Mouse (Mus musculus) embryonic facial prominence, embryonic 12.5 days (tissue): ENCODE data around the gene Bcam. TPM values are rescaled to one million over a fixed set of nuclear protein-coding genes. Genes with fewer than 3 reads are reported as not detected.

ENCODE experiments used
- ATAC-seq: fragments of 200-750 bp; cut with Nextera tagmentation; 2 replicates; pipeline ENCODE4 v1.8.0; 2017; ENCODE audit not compliant: insufficient number of reproducible peaks, insufficient read depth, low FRiP score, low TSS enrichment
- H3K27ac ChIP-seq: fragments of 300-500 bp; sonication (generic); 2 replicates; pipeline ENCODE4 v1.5.1; 2016; ENCODE audit warnings: mild to moderate bottlenecking
- H3K27me3 ChIP-seq: fragments of 300-500 bp; sonication (generic); 2 replicates; pipeline ENCODE4 v1.6.1; 2016; ENCODE audit warnings: mild to moderate bottlenecking, moderate library complexity
- H3K36me3 ChIP-seq: fragments of 300-500 bp; sonication (generic); 2 replicates; pipeline ENCODE4 v1.6.1; 2016; ENCODE audit warnings: mild to moderate bottlenecking
- H3K4me1 ChIP-seq: fragments of 300-500 bp; sonication (generic); 2 replicates; pipeline ENCODE4 v1.6.1; 2016
- H3K4me2 ChIP-seq: fragments of 300-500 bp; sonication (generic); replicated peaks from 2 replicates; pipeline ENCODE4 v1.6.1; 2016; ENCODE audit warnings: mild to moderate bottlenecking, moderate library complexity
- H3K4me3 ChIP-seq: fragments of 300-500 bp; sonication (generic); 2 replicates; pipeline ENCODE4 v1.5.1; 2016; ENCODE audit warnings: mild to moderate bottlenecking
- H3K9ac ChIP-seq: fragments of 300-500 bp; sonication (generic); 2 replicates; pipeline ENCODE4 v1.6.1; 2016; ENCODE audit warnings: mild to moderate bottlenecking, moderate library complexity
- H3K9me3 ChIP-seq: fragments of 300-500 bp; sonication (generic); 2 replicates; pipeline ENCODE4 v1.6.1; 2016; ENCODE audit warnings: mild to moderate bottlenecking, moderate library complexity
- WGBS: fragments of 180-500 bp; shearing (Covaris S2); methylation state at CpG from one replicate; pipeline ENCODE4 v1.1.7; 2016; 5-methylcytosine and 5-hydroxymethylcytosine counted together
- polyA plus RNA-seq: library from polyadenylated mRNA; unstranded; fragments of >200 nt; fragmentation: Nextera tagmentation; extraction: Ambion mirVana; gene quantifications from 2 replicates; pipeline ENCODE4 v1.2.1, GENCODE M21; 2016

The Bcam gene
- polyA plus RNA-seq, 1 experiment from 2014 or later: 62.3 TPM

DNA sequence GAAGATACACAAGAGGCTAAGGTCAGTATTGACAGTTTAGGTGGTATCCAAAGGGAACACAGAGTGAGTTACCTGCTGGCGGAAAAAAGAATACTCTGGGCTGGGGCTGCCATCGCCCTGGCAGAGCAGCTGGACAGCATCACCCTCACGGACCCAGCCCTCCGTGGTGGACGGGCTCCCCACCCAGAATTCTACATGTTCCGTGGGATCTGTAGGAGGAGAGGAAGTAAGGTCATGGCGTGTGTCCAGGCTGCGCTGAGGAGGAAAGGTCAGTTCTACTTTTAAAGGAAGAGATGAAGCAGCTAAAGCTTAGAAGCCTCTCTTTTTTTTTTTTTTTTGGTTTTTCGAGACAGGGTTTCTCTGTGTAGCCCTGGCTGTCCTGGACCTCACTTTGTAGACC is 6.2 kb downstream of the Bcam start:
- Histone ChIP-seq H3K4me2 (no peak overlapping the region), H3K27ac (no peak overlapping the region), H3K4me3 (no peak overlapping the region), H3K4me1 (peaks cover 11% of the 10 kb centered on the region), H3K36me3 (peaks cover 26% of the 10 kb centered on the region; the same call in 1 of the 2 replicates), H3K9ac (no peak overlapping the region), H3K27me3 (no peaks in the 10 kb centered on the region), H3K9me3 (no peaks in the 10 kb centered on the region)
- no peak for ATAC-seq
- WGBS: 91% methylated on average over 9 of the region's 9 CpGs

DNA sequence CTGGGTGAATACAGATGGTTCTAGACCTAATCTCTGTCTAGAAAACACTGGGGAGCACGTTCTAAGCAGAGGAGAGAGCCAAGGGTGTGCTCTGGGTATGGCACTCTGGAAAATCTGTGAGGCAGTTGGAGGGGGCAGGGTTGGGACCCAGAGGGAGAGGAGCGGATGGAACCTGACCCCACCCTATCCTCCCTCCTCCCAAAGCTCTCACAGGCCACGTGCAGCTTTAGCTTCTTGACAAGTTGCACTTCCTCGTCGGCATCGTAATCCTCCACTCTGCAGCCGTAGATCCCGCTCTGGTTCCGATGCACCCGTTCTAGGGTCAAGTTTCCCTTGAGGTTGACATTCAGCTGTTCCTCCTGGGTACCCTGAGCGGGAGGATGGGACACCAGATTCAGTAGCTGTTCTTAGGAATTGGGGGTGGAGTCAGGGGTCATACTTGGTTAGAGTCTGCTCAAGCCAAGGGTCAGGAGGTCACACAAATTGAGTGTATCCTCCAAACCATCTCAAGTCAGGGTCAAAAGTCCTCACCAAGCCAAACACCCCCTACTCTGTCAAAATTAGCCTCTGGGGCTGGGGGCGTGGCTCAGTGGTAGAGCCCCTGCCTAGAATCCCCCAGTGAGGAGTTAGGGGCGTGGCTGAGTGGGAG is 6.9 kb downstream of the Bcam start:
- no peak overlapping the region for H3K4me3 ChIP-seq
- peaks cover 28% of the 10 kb centered on the region; the same call in 1 of the 2 replicates for H3K36me3 ChIP-seq
- H3K9ac ChIP-seq: no peak overlapping the region
- 0 out of 2 replicates have a peak, but pooled peaks cover 6% of the 10 kb centered on the region for H3K4me1 ChIP-seq
- no peak overlapping the region for H3K4me2 ChIP-seq
- ATAC-seq: no peak
- H3K27ac ChIP-seq: no peak overlapping the region
- 85% methylated on average over 13 of the region's 13 CpGs for WGBS
- H3K27me3 ChIP-seq: no peaks in the 10 kb centered on the region
- no peaks in the 10 kb centered on the region for H3K9me3 ChIP-seq

- Histone ChIP-seq H3K27ac (no peak overlapping the region), H3K4me3 (no peak overlapping the region), H3K9ac (no peak overlapping the region), H3K9me3 (no peaks in the 10 kb centered on the region), H3K27me3 (no peaks in the 10 kb centered on the region), H3K4me2 (no peak overlapping the region), H3K4me1 (no peaks in the 10 kb centered on the region), H3K36me3 (peaks cover 28% of the 10 kb centered on the region; the same call in 1 of the 2 replicates)
- ATAC-seq: no peak
- 81% methylated on average over 11 of the region's 11 CpGs for WGBS
These were observed 8.5 kb downstream of the Bcam start for GRCm38 (mm10) chr7:19762283-19762682.

GRCm38 (mm10) chr7:19760021-19760420 is 10.8 kb downstream of the Bcam start:
- Histone ChIP-seq H3K36me3 (peaks cover 25% of the 10 kb centered on the region; the same call in 1 of the 2 replicates), H3K4me1 (no peaks in the 10 kb centered on the region), H3K9me3 (no peaks in the 10 kb centered on the region), H3K27ac (no peak overlapping the region), H3K4me2 (no peak overlapping the region), H3K27me3 (no peaks in the 10 kb centered on the region), H3K4me3 (no peak overlapping the region), H3K9ac (no peak overlapping the region)
- no peak for ATAC-seq
- 88% methylated on average over 13 of the region's 13 CpGs for WGBS

DNA sequence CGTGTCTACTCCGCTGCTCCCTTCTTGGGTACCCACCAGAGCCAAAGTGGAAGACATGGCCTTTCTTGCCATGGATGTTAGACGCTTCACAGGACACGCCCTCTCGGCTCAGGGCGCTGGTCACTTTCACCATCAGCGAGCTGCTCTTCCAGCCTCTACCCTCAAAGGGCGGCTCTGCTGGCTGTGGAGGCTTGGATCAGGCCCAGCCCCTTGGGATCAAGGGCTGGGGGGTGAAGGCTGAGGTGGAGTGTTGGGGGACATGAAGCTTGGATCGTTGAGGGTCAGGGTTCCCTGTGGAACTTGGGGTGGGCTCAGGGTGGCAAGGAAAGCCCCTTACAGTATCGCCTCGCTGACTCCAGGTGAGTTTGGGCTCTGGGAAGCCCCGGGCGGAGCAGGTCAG is 12.2 kb downstream of the Bcam start:
- Histone ChIP-seq H3K27me3 (no peaks in the 10 kb centered on the region), H3K9me3 (no peaks in the 10 kb centered on the region), H3K27ac (no peak overlapping the region), H3K4me3 (no peak overlapping the region), H3K4me1 (no peaks in the 10 kb centered on the region), H3K4me2 (no peak overlapping the region), H3K36me3 (peaks cover 14% of the 10 kb centered on the region; the same call in 1 of the 2 replicates), H3K9ac (no peak overlapping the region)
- no peak for ATAC-seq
- 90% methylated on average over 13 of the region's 13 CpGs for WGBS

GRCm38 (mm10) chr7:19755851-19756786 is 14.7 kb downstream of the Bcam start:
- Histone ChIP-seq H3K4me1 (no peaks in the 10 kb centered on the region), H3K9me3 (no peaks in the 10 kb centered on the region), H3K9ac (no peak overlapping the region), H3K4me2 (no peak overlapping the region), H3K4me3 (no peak overlapping the region), H3K27ac (no peak overlapping the region), H3K36me3 (peaks cover 9% of the 10 kb centered on the region; the same call in 1 of the 2 replicates), H3K27me3 (no peaks in the 10 kb centered on the region)
- ATAC-seq: no peak
- 73% methylated on average over 23 of the region's 24 CpGs for WGBS

DNA sequence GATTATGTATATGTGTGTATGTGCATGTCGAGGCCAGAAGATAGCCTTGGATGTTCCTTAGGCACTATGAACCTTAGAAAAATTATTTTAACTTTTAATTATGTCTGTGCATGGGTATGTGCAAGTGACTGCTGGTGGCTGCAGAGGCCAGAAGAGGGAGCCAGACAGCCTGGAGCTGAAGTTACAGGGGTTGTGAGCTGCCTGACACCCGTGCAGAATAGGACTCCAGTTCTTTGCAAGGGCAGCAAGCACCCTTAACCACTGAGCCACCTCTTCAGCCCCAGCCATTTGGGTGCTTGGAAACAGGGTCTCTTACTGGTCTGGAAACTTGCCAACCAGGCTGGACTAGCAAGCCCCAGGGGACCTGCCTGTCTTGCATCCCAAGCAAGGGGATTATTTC is 15.8 kb downstream of the Bcam start:
- 87% methylated on average over 2 of the region's 2 CpGs for WGBS
- ATAC-seq: no peak
- no peak overlapping the region for H3K4me3 ChIP-seq
- no peak overlapping the region for H3K9ac ChIP-seq
- H3K4me2 ChIP-seq: no peak overlapping the region
- no peaks in the 10 kb centered on the region for H3K27me3 ChIP-seq
- peaks cover 5% of the 10 kb centered on the region; the same call in 1 of the 2 replicates for H3K4me1 ChIP-seq
- no peaks in the 10 kb centered on the region for H3K9me3 ChIP-seq
- H3K36me3 ChIP-seq: 0 out of 2 replicates have a peak, but pooled peaks cover 6% of the 10 kb centered on the region
- no peak overlapping the region for H3K27ac ChIP-seq

- no peak overlapping the region for H3K4me3 ChIP-seq
- WGBS: 89% methylated on average over 1 of the region's 1 CpGs
- H3K27me3 ChIP-seq: no peaks in the 10 kb centered on the region
- no peak overlapping the region for H3K27ac ChIP-seq
- H3K4me2 ChIP-seq: no peak overlapping the region
- no peak for ATAC-seq
- H3K9ac ChIP-seq: no peak overlapping the region
- no peaks in the 10 kb centered on the region for H3K36me3 ChIP-seq
- no peaks in the 10 kb centered on the region for H3K9me3 ChIP-seq
- H3K4me1 ChIP-seq: peaks cover 5% of the 10 kb centered on the region; the same call in 1 of the 2 replicates
These were observed 16.8 kb downstream of the Bcam start for GRCm38 (mm10) chr7:19754065-19754464.

DNA sequence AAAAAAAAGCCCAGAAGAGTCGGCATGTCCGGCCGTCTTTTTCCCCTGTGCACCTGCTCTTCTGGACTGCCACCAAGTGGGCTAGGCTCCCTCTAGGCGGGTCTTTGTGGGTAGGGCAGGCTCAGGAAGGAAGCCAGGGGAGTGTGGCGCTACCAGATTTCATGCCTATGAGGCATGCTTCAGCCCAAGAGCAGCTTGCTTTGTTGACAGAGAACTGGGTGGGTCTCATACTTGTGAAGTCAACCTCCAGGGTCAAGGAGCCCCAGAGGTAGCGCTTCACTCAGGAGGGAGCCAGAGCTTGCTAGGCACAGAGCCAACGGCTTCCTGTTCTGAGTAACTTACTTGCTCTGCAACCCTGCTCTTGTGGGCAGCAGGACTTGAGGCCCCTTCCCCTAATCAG is 17.2 kb downstream of the Bcam start:
- H3K36me3 ChIP-seq: no peaks in the 10 kb centered on the region
- no peaks in the 10 kb centered on the region for H3K27me3 ChIP-seq
- H3K9ac ChIP-seq: no peak overlapping the region
- H3K27ac ChIP-seq: no peak overlapping the region
- ATAC-seq: no peak
- no peak overlapping the region for H3K4me2 ChIP-seq
- no peak overlapping the region for H3K4me3 ChIP-seq
- WGBS: 82% methylated on average over 7 of the region's 7 CpGs
- no peaks in the 10 kb centered on the region for H3K9me3 ChIP-seq
- H3K4me1 ChIP-seq: peaks cover 6% of the 10 kb centered on the region

DNA sequence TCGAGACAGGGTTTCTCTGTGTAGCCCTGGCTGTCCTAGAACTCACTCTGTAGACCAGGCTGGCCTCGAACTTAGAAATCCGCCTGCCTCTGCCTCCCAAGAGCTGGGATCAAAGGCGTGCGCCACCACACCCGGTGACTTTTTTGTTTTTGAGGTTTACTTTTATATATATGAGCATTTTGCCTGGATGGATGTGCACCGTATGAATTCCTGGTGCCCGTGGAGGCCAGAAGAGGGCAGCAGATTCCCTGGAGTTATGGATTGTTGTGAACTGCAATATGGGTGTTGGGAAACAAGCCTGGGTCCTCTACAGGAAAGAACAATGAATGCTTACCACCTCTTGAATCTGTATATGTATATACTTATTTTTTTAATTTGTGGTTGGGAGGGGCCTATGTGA is 18.2 kb downstream of the Bcam start:
- H3K36me3 ChIP-seq: no peaks in the 10 kb centered on the region
- H3K4me2 ChIP-seq: no peak overlapping the region
- ATAC-seq: no peak
- no peaks in the 10 kb centered on the region for H3K27me3 ChIP-seq
- peaks cover 15% of the 10 kb centered on the region for H3K4me1 ChIP-seq
- H3K27ac ChIP-seq: no peak overlapping the region
- 71% methylated on average over 8 of the region's 8 CpGs for WGBS
- H3K9ac ChIP-seq: no peak overlapping the region
- no peaks in the 10 kb centered on the region for H3K9me3 ChIP-seq
- no peak overlapping the region for H3K4me3 ChIP-seq

DNA sequence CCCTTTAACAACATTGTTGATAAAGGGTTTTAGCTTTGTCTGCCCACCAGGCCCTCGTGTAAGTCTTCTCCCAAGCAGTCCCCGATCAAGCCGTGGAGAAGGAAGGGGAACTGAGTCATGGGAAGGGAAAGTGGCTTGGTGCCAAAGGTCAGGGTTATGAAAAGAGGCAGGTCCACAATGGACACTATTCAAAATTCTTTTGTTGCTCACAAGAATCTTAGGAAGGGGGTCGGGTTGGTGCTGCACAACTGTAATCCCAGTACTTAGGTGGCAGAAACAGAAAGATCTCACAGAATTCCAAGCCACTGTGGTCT is 19.8 kb downstream of the Bcam start:
- peak overlapping the region; percentile 79; the same call in 1 of the 2 replicates for H3K4me2 ChIP-seq
- no peak overlapping the region for H3K9ac ChIP-seq
- no peaks in the 10 kb centered on the region for H3K9me3 ChIP-seq
- H3K36me3 ChIP-seq: no peaks in the 10 kb centered on the region
- H3K4me1 ChIP-seq: peaks cover 30% of the 10 kb centered on the region
- no peak for ATAC-seq
- WGBS: 53% methylated on average over 4 of the region's 4 CpGs
- H3K4me3 ChIP-seq: no peak overlapping the region
- no peaks in the 10 kb centered on the region for H3K27me3 ChIP-seq
- no peak overlapping the region for H3K27ac ChIP-seq
